In the genomic region with DNA sequence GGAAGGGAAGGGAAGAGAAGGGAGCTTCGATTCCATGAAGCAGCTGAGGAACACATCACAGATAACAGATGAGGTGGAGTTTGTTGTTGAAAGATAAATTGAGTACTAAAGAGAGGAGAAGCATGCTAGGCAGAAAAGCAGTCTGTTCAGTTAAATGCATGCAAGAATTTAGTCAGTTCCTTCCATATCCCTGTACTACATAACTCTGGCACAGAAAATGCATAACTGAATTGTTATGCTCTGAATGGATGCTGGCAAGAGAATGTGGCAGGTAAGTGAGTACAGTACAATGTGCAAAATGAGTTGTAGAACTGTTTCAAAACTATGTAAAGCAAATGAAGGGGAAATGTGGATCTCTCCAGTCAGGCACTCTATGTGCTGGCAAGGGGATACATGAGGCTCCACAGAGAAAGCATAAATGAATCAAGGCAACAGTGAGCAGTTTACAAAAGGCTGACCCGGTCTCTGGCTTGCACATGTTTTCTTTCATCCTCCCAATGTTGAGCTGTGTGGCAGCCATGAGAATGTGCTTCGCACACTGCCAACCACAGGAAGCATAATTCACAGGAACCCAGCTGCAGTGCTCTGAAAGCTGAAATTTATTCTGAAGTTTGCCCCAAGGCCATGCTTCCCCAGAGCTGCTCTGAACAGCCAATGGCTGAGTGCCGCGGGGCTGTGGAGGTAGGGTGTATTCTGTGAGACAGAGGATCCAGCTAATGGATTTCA, we compare ENCODE assay signal across 8 mouse cellular contexts.
DNase-seq lines count a peak whose midpoint lies in the region; ATAC-seq and TF ChIP-seq lines count a peak whose summit lies in the region.

No protein-coding gene starts in this region.

- peak; percentile 55 for ATAC-seq in frontal cortex, adult (ENCODE audit: low TSS enrichment)
- ATAC-seq in stomach, embryonic 14.5 days (ENCODE audit: insufficient number of reproducible peaks, insufficient read depth, low FRiP score, low read depth) = peak; percentile 65; the same call in 1 of the 2 replicates
- ATAC-seq in stomach, postnatal 0 days (ENCODE audit: low FRiP score, low TSS enrichment) = no peak
- peak; percentile 66 for ATAC-seq in hindbrain, embryonic 15.5 days (ENCODE audit: low FRiP score, low read depth)
- peak; percentile 62 for ATAC-seq in stomach, embryonic 16.5 days (ENCODE audit: insufficient read depth, low FRiP score)
- no peak for ATAC-seq in activated CD4-positive, CD25-positive, alpha-beta regulatory T cell, adult 4 months

- H3K27ac ChIP-seq in stomach, embryonic 14.5 days (ENCODE audit: low read length) = no peak overlapping the region
- no peak overlapping the region for H3K27ac ChIP-seq in stomach, postnatal 0 days (replicated peaks)
- H3K27ac ChIP-seq in hindbrain, embryonic 15.5 days (replicated peaks) = peak overlapping the region; percentile 53; the same call in 1 of the 2 replicates
- H3K27ac ChIP-seq in stomach, embryonic 16.5 days (ENCODE audit: low read length) = no peak overlapping the region

- no peak for TF ChIP-seq CTCF in stomach, postnatal 0 days (IDR thresholded peaks at IDR 0.05; ENCODE audit: low read depth)

- no peak overlapping the region for H3K4me3 ChIP-seq in stomach, embryonic 14.5 days (ENCODE audit: low read depth, low read length)
- H3K4me3 ChIP-seq in stomach, postnatal 0 days (ENCODE audit: low read depth, low read length) = no peak overlapping the region
- H3K4me3 ChIP-seq in hindbrain, embryonic 15.5 days = no peak overlapping the region
- H3K4me3 ChIP-seq in stomach, embryonic 16.5 days (replicated peaks; ENCODE audit: low read length) = no peak overlapping the region

- no peak overlapping the region for H3K4me2 ChIP-seq in stomach, embryonic 14.5 days (replicated peaks; ENCODE audit: low read depth, low read length)
- H3K4me2 ChIP-seq in stomach, postnatal 0 days (replicated peaks; ENCODE audit: low read depth) = no peak overlapping the region
- H3K4me2 ChIP-seq in hindbrain, embryonic 15.5 days = no peak overlapping the region
- H3K4me2 ChIP-seq in stomach, embryonic 16.5 days (ENCODE audit: low read depth, low read length) = no peak overlapping the region

- no peaks in the 10 kb centered on the region for H3K27me3 ChIP-seq in stomach, embryonic 14.5 days (ENCODE audit: control insufficient read depth, insufficient read depth, low read length)
- no peaks in the 10 kb centered on the region for H3K27me3 ChIP-seq in stomach, postnatal 0 days (ENCODE audit: control insufficient read depth, insufficient read depth, low read length)
- no peaks in the 10 kb centered on the region for H3K27me3 ChIP-seq in hindbrain, embryonic 15.5 days
- H3K27me3 ChIP-seq in stomach, embryonic 16.5 days (ENCODE audit: control insufficient read depth, insufficient read depth, low read length) = no peaks in the 10 kb centered on the region

- no peak for TF ChIP-seq EP300 in stomach, postnatal 0 days (optimal IDR thresholded peaks at IDR 0.05)

- H3K36me3 ChIP-seq in stomach, embryonic 14.5 days (ENCODE audit: control insufficient read depth, insufficient read depth, low read length) = no peaks in the 10 kb centered on the region
- H3K36me3 ChIP-seq in stomach, postnatal 0 days (ENCODE audit: control insufficient read depth, insufficient read depth, low read length) = no peaks in the 10 kb centered on the region
- H3K36me3 ChIP-seq in hindbrain, embryonic 15.5 days = no peaks in the 10 kb centered on the region
- no peaks in the 10 kb centered on the region for H3K36me3 ChIP-seq in stomach, embryonic 16.5 days (ENCODE audit: control insufficient read depth, insufficient read depth, low read length)

- no peaks in the 10 kb centered on the region for H3K4me1 ChIP-seq in stomach, embryonic 14.5 days (ENCODE audit: control insufficient read depth, insufficient read depth, low read length)
- H3K4me1 ChIP-seq in stomach, postnatal 0 days (replicated peaks; ENCODE audit: control insufficient read depth, insufficient read depth) = no peaks in the 10 kb centered on the region
- H3K4me1 ChIP-seq in hindbrain, embryonic 15.5 days (replicated peaks) = 0 out of 2 replicates have a peak, but pooled peaks cover 3% of the 10 kb centered on the region
- no peaks in the 10 kb centered on the region for H3K4me1 ChIP-seq in stomach, embryonic 16.5 days (ENCODE audit: control insufficient read depth, insufficient read depth, low read length)

- WGBS in stomach, embryonic 14.5 days = 38% methylated on average over 5 of the region's 5 CpGs
- WGBS in stomach, postnatal 0 days = 47% methylated on average over 5 of the region's 5 CpGs
- 51% methylated on average over 5 of the region's 5 CpGs for WGBS in hindbrain, embryonic 15.5 days
- 47% methylated on average over 5 of the region's 5 CpGs for WGBS in stomach, embryonic 16.5 days

- DNase-seq in frontal cortex, postnatal 25 days (ENCODE audit: low spot score in 2 of 2) = no peak
- no peak for DNase-seq in stomach, postnatal 0 days (ENCODE audit: low spot score)
- no peak for DNase-seq in cerebellum, adult 11-12 months

- H3K9me3 ChIP-seq in stomach, embryonic 14.5 days (ENCODE audit: control insufficient read depth, low read depth, low read length) = no peaks in the 10 kb centered on the region
- H3K9me3 ChIP-seq in stomach, postnatal 0 days (ENCODE audit: control insufficient read depth, low read length) = no peaks in the 10 kb centered on the region
- H3K9me3 ChIP-seq in hindbrain, embryonic 15.5 days = no peaks in the 10 kb centered on the region
- no peaks in the 10 kb centered on the region for H3K9me3 ChIP-seq in stomach, embryonic 16.5 days (replicated peaks; ENCODE audit: control insufficient read depth, low read length)

- no peak overlapping the region for H3K9ac ChIP-seq in stomach, embryonic 14.5 days (replicated peaks; ENCODE audit: low read depth, low read length)
- H3K9ac ChIP-seq in stomach, postnatal 0 days (ENCODE audit: low read length) = no peak overlapping the region
- H3K9ac ChIP-seq in hindbrain, embryonic 15.5 days = no peak overlapping the region
- no peak overlapping the region for H3K9ac ChIP-seq in stomach, embryonic 16.5 days (ENCODE audit: low read length)

Comparison
In these comparisons a context has a peak if more than half of its experiments do, and no peak if none do; other contexts are left out.
1. ATAC-seq: peak in frontal cortex, adult (single experiment), stomach, embryonic 14.5 days (single experiment), hindbrain, embryonic 15.5 days (single experiment) and stomach, embryonic 16.5 days (single experiment); none in stomach, postnatal 0 days (single experiment) and activated CD4-positive, CD25-positive, alpha-beta regulatory T cell, adult 4 months (single experiment).